Mouse (Mus musculus) hindbrain, postnatal 0 days (tissue): ENCODE data around the gene Stip1. TPM values are rescaled to one million over a fixed set of nuclear protein-coding genes. Genes with fewer than 3 reads are reported as not detected.

ENCODE experiments used
- ATAC-seq: fragments of 200-750 bp; cut with Nextera tagmentation; 2 replicates; pipeline ENCODE4 v1.8.0; 2017; ENCODE audit warnings: mild to moderate bottlenecking, moderate TSS enrichment, moderate library complexity
- DNase-seq: peaks from one replicate; pipeline ENCODE4 v3.0.0-alpha.2; 2015; ENCODE audit warnings: low spot score
- H3K27ac ChIP-seq: fragments of 300-500 bp; sonication (generic); 2 replicates; pipeline ENCODE4 v1.5.1; 2014; ENCODE audit warnings: mild to moderate bottlenecking
- H3K27me3 ChIP-seq: fragments of 300-500 bp; sonication (generic); 2 replicates; pipeline ENCODE4 v1.6.1; 2014; ENCODE audit warnings: low read length, mixed read lengths; ENCODE audit not compliant: insufficient read depth
- H3K36me3 ChIP-seq: fragments of 300-500 bp; sonication (generic); 2 replicates; pipeline ENCODE4 v1.6.1; 2014; ENCODE audit warnings: low read length, mixed read lengths; ENCODE audit not compliant: insufficient read depth
- H3K4me1 ChIP-seq: fragments of 300-500 bp; sonication (generic); 2 replicates; pipeline ENCODE4 v1.6.1; 2014; ENCODE audit warnings: antibody characterized with exemption, low read length, mixed read lengths; ENCODE audit not compliant: insufficient read depth
- H3K4me2 ChIP-seq: fragments of 300-500 bp; sonication (generic); 2 replicates; pipeline ENCODE4 v1.6.1; 2014; ENCODE audit warnings: low read depth, mild to moderate bottlenecking, low read length, moderate library complexity, mixed read lengths
- H3K4me3 ChIP-seq: fragments of 300-500 bp; sonication (generic); 2 replicates; pipeline ENCODE4 v1.5.1; 2014; ENCODE audit warnings: low read length
- H3K9ac ChIP-seq: fragments of 300-500 bp; sonication (generic); replicated peaks from 2 replicates; pipeline ENCODE4 v1.6.1; 2014; ENCODE audit warnings: mild to moderate bottlenecking, low read length, moderate library complexity, mixed read lengths
- H3K9me3 ChIP-seq: fragments of 300-500 bp; sonication (generic); 2 replicates; pipeline ENCODE4 v1.6.1; 2016; ENCODE audit warnings: low read length, mixed read lengths
- CTCF ChIP-seq: IDR thresholded peaks from 2 replicates; pipeline ENCODE4 v1.5.1; 2016; ENCODE audit warnings: antibody characterized with exemption, control low read depth, low read depth
- WGBS: fragments of 180-500 bp; shearing (Covaris S2); extraction: QIAGEN DNeasy Blood & Tissue Kit; methylation state at CpG from one replicate; pipeline ENCODE4 v1.1.7; 2014; 5-methylcytosine and 5-hydroxymethylcytosine counted together
- polyA plus RNA-seq: library from polyadenylated mRNA; unstranded; fragments of >200 nt; fragmentation: Nextera tagmentation; extraction: Ambion mirVana; gene quantifications from 2 replicates; pipeline ENCODE4 v1.2.1, GENCODE M21; 2015
- total RNA-seq: library from RNA; depleted of rRNA; stranded (reverse); fragments of >200 nt; gene quantifications from 2 replicates; pipeline ENCODE4 v1.2.3, GENCODE M21; 2014

Gene Stip1
- total and polyA plus RNA-seq, 2 experiments from 2014 or later: 89.0 to 151 TPM

GRCm38 (mm10) chr19:6999360-7000063 is 40.3 kb downstream of the Stip1 start:
- WGBS: 92% methylated on average over 19 of the region's 19 CpGs
- H3K27me3 ChIP-seq: no peaks in the 10 kb centered on the region

GRCm38 (mm10) chr19:6997721-6998290 is 42.0 kb downstream of the Stip1 start:
- Histone ChIP-seq H3K4me2 (no peak overlapping the region), H3K9me3 (no peaks in the 10 kb centered on the region), H3K4me3 (no peak overlapping the region), H3K9ac (no peak overlapping the region), H3K27me3 (no peaks in the 10 kb centered on the region), H3K4me1 (peaks cover 18% of the 10 kb centered on the region), H3K36me3 (peaks cover 4% of the 10 kb centered on the region; the same call in 1 of the 2 replicates), H3K27ac (no peak overlapping the region)
- DNase-seq: no peak
- ATAC-seq: no peak
- 83% methylated on average over 9 of the region's 9 CpGs for WGBS
- no peak for TF ChIP-seq CTCF

More at GRCm38 (mm10) chr19:6999360-7000063, 40.3 kb downstream of the Stip1 start:
- H3K4me3 ChIP-seq: no peak overlapping the region
- H3K4me2 ChIP-seq: no peak overlapping the region
- no peaks in the 10 kb centered on the region for H3K9me3 ChIP-seq
- H3K36me3 ChIP-seq: peaks cover 4% of the 10 kb centered on the region; the same call in 1 of the 2 replicates
- no peak overlapping the region for H3K9ac ChIP-seq
- DNase-seq (no peak), ATAC-seq (no peak)
- peaks cover 17% of the 10 kb centered on the region for H3K4me1 ChIP-seq
- no peak for TF ChIP-seq CTCF
- H3K27ac ChIP-seq: no peak overlapping the region

GRCm38 (mm10) chr19:6996006-6996405 is 43.8 kb downstream of the Stip1 start, which contains the start of the genes Nudt22 and Trpt1:
Gene Nudt22 (minus strand): TSS chr19:6996117.
Gene Trpt1 (plus strand): TSS chr19:6996131.
- peaks cover 18% of the 10 kb centered on the region for H3K4me1 ChIP-seq
- H3K9me3 ChIP-seq: no peaks in the 10 kb centered on the region
- H3K36me3 ChIP-seq: peaks cover 4% of the 10 kb centered on the region; the same call in 1 of the 2 replicates
- peak within 1 kb of the TSS; percentile 70 for H3K9ac ChIP-seq
- no peaks in the 10 kb centered on the region for H3K27me3 ChIP-seq
- H3K4me2 ChIP-seq: peak within 1 kb of the TSS; percentile 91
- peak; percentile 90 for DNase-seq
- H3K4me3 ChIP-seq: peak within 1 kb of the TSS; percentile 63
- peak; percentile 77 for ATAC-seq
- WGBS: 1% methylated on average over 24 of the region's 24 CpGs
- H3K27ac ChIP-seq: peak within 1 kb of the TSS; percentile 75
- TF ChIP-seq CTCF: no peak

DNA sequence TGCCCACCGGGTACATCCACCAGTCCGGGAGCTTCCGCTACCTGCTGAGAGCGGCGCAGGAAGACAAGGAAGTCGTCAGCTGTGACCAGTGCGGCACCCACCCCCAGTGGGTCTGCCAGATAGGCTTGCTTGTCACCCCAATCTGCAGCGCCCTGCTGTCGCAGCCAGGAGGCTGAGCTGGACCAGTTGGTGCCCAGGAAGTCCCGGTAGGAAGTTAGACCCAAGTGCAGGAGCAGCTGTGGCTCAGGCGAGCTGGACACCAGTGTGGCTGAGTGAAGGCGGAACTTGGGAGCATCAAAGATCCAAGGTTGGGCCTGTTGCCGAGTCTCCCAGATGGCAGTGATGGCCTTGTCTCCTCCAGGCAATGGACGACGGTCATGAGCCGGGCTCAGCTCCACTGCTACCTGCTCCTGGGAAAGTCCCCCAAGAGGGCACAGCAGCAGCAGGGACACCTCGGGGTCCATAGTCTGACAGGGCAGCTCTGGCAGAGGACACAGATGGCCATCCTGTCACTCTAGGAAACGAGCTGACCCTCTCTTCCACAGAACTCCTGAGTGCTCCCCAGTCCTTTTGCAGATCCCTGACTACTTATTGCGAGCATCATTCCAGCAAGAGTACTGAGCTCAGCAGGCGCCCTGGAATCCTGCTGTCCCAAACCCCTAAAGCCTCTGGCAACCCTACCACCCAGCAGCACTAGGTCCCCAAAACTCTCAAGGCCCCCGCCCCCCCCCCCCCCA is 44.3 kb downstream of the Stip1 start:
- H3K4me2 ChIP-seq: peak overlapping the region; percentile 91
- no peaks in the 10 kb centered on the region for H3K9me3 ChIP-seq
- 50% methylated on average over 20 of the region's 21 CpGs for WGBS
- no peaks in the 10 kb centered on the region for H3K27me3 ChIP-seq
- peak overlapping the region; percentile 54; the same call in 1 of the 2 replicates for H3K27ac ChIP-seq
- H3K4me3 ChIP-seq: peak overlapping the region; percentile 63
- TF ChIP-seq CTCF: 0 out of 2 replicates have a peak, but pooled peaks have one; percentile 10
- peaks cover 18% of the 10 kb centered on the region for H3K4me1 ChIP-seq
- peaks cover 4% of the 10 kb centered on the region; the same call in 1 of the 2 replicates for H3K36me3 ChIP-seq
- peak; percentile 13 for DNase-seq
- H3K9ac ChIP-seq: peak overlapping the region; percentile 70
- ATAC-seq: no peak

- peaks cover 18% of the 10 kb centered on the region for H3K4me1 ChIP-seq
Observed at GRCm38 (mm10) chr19:6994489-6994888, 45.3 kb downstream of the Stip1 start.

GRCm38 (mm10) chr19:6994002-6994401 is 45.8 kb downstream of the Stip1 start:
- H3K4me1 ChIP-seq: peaks cover 18% of the 10 kb centered on the region
- no peak overlapping the region for H3K9ac ChIP-seq
- ATAC-seq (no peak), DNase-seq (no peak)
- no peak overlapping the region for H3K4me3 ChIP-seq
- H3K9me3 ChIP-seq: no peaks in the 10 kb centered on the region
- H3K4me2 ChIP-seq: no peak overlapping the region
- 88% methylated on average over 8 of the region's 8 CpGs for WGBS
- no peaks in the 10 kb centered on the region for H3K27me3 ChIP-seq
- no peak overlapping the region for H3K27ac ChIP-seq
- no peak for TF ChIP-seq CTCF
- peaks cover 1% of the 10 kb centered on the region; the same call in 1 of the 2 replicates for H3K36me3 ChIP-seq

More at GRCm38 (mm10) chr19:6994489-6994888, 45.3 kb downstream of the Stip1 start:
- no peak overlapping the region for H3K9ac ChIP-seq
- H3K9me3 ChIP-seq: no peaks in the 10 kb centered on the region
- DNase-seq (no peak), ATAC-seq (no peak)
- peaks cover 4% of the 10 kb centered on the region; the same call in 1 of the 2 replicates for H3K36me3 ChIP-seq
- no peaks in the 10 kb centered on the region for H3K27me3 ChIP-seq
- no peak overlapping the region for H3K4me2 ChIP-seq
- H3K27ac ChIP-seq: no peak overlapping the region
- TF ChIP-seq CTCF: no peak
- no peak overlapping the region for H3K4me3 ChIP-seq
- WGBS: 82% methylated on average over 8 of the region's 8 CpGs
